Mouse (Mus musculus): ENCODE results near the gene Asns. TPM values are rescaled to one million over a fixed set of nuclear protein-coding genes. Genes with fewer than 3 reads are reported as not detected.

Asns gene
- 70.0 and 103 TPM in 2 replicates for polyA plus RNA-seq (2012; rRNA removed)
- 309 and 341 TPM in 2 replicates for polyA plus RNA-seq (2014; fragmentation: Nextera tagmentation; extraction: Ambion mirVana)

DNA sequence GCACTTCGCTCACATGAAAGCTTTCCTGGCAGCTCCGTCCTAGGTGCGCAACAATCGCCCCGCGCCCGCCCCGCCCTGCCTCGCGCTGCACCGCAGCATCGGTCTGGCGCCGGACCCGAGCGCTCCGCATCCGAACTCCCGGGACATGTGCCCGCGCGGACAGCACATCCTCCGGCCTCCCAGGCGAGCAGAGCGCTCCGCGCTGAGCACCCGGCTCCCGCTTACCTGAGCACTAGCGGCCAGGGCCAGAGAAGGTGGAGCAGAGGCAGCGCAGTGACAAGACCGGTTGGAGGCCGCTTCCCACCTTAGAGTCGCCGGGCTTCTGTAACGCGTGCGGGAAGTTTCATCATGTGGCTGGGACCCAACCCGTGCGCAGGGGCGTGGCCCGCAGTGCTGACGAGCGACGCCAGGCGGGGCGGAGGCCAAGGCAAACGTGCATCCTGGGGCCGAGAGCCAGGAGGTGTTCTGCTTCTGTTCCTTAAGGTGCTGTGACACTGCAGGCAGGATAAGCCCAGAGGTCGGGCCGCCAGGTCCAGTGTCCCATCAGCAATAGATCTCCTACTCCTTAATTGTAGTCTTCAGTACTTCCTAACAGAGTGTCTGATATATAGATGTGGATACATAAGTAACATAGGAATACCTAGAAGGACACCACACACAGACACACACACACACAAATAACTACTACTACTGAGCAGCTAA is at the start of gene Asns:
Gene Asns, minus strand, starts transcription at position 371 of the 702 bp plus-strand sequence.
- TF ChIP-seq CTCF (IDR thresholded peaks at IDR 0.05; ENCODE audit: low read depth) (peak; percentile 74), EP300 (IDR thresholded peaks at IDR 0.05; ENCODE audit: low read depth) (0 out of 2 replicates have a peak, but pooled peaks have one; percentile 36)

DNA sequence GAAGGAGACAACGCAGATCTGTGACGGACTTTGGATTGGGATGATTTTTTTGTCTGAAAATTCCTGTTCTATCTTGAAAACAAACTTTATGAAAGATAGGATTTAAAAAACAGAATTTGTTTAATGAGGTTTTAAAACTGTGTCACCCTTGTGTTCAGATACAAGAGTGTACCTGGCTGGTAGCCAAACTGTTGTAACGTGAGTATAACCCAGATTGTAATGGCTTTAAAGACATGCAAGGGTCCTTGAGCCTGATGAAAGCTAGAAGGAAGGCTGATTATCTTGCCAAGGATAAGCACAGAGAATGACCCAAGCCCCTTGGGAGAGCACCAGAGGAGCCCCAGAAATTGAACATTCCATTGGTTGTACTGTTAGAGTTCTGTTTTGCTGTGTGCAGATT is 48.7 kb upstream of the Asns start:
- Histone ChIP-seq H3K4me2 (ENCODE audit: low read depth) (no peak overlapping the region), H3K36me3 (replicated peaks; ENCODE audit: control insufficient read depth, insufficient read depth, low read depth) (no peaks in the 10 kb centered on the region), H3K9ac (replicated peaks) (no peak overlapping the region), H3K9me3 (ENCODE audit: control insufficient read depth, low read length) (no peaks in the 10 kb centered on the region), H3K4me1 (replicated peaks; ENCODE audit: control insufficient read depth in 2 of 2, insufficient read depth in 2 of 2, low read length in 1 of 2) (peaks cover 0 to 2% of the 10 kb centered on the region in 2 experiments; a peak in 1 of 4 replicates), H3K27me3 (ENCODE audit: control insufficient read depth, insufficient read depth, low read length) (no peaks in the 10 kb centered on the region), H3K4me3 (ENCODE audit: insufficient read depth in 1 of 2, low read depth in 2 of 2, low read length in 2 of 2) (no peak overlapping the region), H3K27ac (no peak overlapping the region)
- TF ChIP-seq CTCF (IDR thresholded peaks at IDR 0.05; ENCODE audit: low read depth) = no peak
- no peak for TF ChIP-seq EP300 (IDR thresholded peaks at IDR 0.05; ENCODE audit: low read depth)
- DNase-seq (ENCODE audit: low read depth in 3 of 3, low spot score in 3 of 3) (no peak), ATAC-seq (ENCODE audit: insufficient read depth) (no peak)
- WGBS (ENCODE audit: insufficient replicate concordance) = 77% methylated on average over 3 of the region's 3 CpGs

More for the DNA sequence above, at the start of gene Asns:
- ATAC-seq (ENCODE audit: insufficient read depth) (peak; percentile 87), DNase-seq (ENCODE audit: low read depth in 3 of 3, low spot score in 3 of 3) (peak; percentile 83 to 86 (median 85))
- peak within 1 kb of the TSS; percentile 65 for H3K27ac ChIP-seq
- H3K9me3 ChIP-seq (ENCODE audit: control insufficient read depth, low read length) = no peaks in the 10 kb centered on the region
- peaks cover 4% of the 10 kb centered on the region for H3K36me3 ChIP-seq (replicated peaks; ENCODE audit: control insufficient read depth, insufficient read depth, low read depth)
- no peaks in the 10 kb centered on the region for H3K27me3 ChIP-seq (ENCODE audit: control insufficient read depth, insufficient read depth, low read length)
- H3K4me1 ChIP-seq (replicated peaks; ENCODE audit: control insufficient read depth in 2 of 2, insufficient read depth in 2 of 2, low read length in 1 of 2) = peaks cover 51 to 57% of the 10 kb centered on the region in 2 experiments
- peak within 1 kb of the TSS; percentile 92 for H3K9ac ChIP-seq (replicated peaks)
- H3K4me2 ChIP-seq (ENCODE audit: low read depth) = peak within 1 kb of the TSS; percentile 68
- H3K4me3 ChIP-seq (ENCODE audit: insufficient read depth in 1 of 2, low read depth in 2 of 2, low read length in 2 of 2) = peak within 1 kb of the TSS; percentile 82 to 97
- WGBS (ENCODE audit: insufficient replicate concordance) = under 1% methylated on average over 51 of the region's 51 CpGs

DNA sequence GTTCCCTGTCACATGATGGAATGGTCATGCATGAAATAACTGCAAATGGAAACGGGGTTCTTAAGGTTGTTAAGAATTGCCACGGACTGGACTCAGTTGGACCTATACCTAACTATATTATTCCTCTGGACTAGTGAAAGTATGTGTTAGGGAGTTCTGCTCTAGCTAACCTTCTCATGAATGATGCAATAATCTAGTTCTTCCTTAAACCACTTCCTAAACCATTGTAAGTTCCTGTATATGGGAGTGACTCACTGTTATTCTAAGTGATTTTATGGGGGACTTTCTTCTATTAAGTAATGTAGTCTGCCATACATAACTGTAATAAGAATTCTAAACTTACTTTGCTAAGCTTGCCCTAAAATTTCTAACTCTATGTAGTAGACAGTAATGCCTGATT is 44.8 kb upstream of the Asns start:
- 74% methylated on average over 2 of the region's 2 CpGs for WGBS (ENCODE audit: insufficient replicate concordance)
- H3K9me3 ChIP-seq (ENCODE audit: control insufficient read depth, low read length) = no peaks in the 10 kb centered on the region
- H3K27me3 ChIP-seq (ENCODE audit: control insufficient read depth, insufficient read depth, low read length) = no peaks in the 10 kb centered on the region
- no peak for TF ChIP-seq CTCF (IDR thresholded peaks at IDR 0.05; ENCODE audit: low read depth)
- no peak for TF ChIP-seq EP300 (IDR thresholded peaks at IDR 0.05; ENCODE audit: low read depth)
- H3K9ac ChIP-seq (replicated peaks) = no peak overlapping the region
- H3K27ac ChIP-seq = no peak overlapping the region
- ATAC-seq (ENCODE audit: insufficient read depth) (no peak), DNase-seq (ENCODE audit: low read depth in 3 of 3, low spot score in 3 of 3) (no peak)
- no peaks in the 10 kb centered on the region for H3K36me3 ChIP-seq (replicated peaks; ENCODE audit: control insufficient read depth, insufficient read depth, low read depth)
- peaks cover 3 to 4% of the 10 kb centered on the region in 2 experiments; a peak in 3 of 4 replicates for H3K4me1 ChIP-seq (replicated peaks; ENCODE audit: control insufficient read depth in 2 of 2, insufficient read depth in 2 of 2, low read length in 1 of 2)
- H3K4me2 ChIP-seq (ENCODE audit: low read depth) = no peak overlapping the region
- H3K4me3 ChIP-seq (ENCODE audit: insufficient read depth in 1 of 2, low read depth in 2 of 2, low read length in 2 of 2) = no peak overlapping the region

DNA sequence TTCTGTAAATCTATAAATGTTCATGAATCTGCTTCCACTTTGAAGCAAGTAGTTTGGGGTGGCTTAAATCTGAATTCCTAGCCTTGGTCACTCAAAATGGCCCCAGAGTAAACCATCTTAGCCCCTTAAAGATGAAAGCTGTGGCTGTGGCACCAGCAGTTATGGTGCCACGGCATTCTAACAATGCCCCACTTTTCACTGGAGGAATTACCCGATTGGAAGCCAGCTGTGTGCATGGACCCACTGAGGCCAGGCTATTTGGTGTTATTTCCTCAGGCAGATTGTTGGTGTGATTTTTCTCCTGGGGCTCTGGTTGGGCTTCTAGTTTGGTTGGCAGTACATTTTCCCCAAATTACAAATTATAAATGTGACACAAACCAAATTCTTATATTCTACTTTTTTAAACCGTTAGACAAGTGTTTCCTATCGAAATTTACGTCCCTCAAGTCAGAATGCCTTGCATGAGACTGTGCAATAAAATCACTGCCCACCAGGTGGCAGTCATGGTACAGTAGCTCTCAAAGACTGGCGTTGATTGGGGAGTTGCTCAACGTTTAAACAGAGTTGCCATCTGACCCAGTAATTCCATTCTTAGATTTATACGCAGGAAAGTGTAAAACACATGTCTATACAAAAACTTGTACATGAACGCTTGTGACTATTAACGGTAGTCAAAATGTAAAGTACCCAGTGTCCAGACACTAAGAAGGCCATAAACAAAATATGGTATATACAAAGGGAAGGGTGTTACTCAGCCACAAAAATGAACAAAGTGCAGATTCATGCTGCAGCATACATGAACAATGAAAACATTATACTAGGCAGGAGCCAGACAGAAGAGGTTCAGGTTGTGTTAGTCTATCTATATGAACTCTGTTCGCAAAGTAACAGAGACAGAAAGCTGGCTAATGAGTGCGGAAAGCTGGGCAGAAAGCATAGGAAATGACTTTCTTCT is 40.0 kb upstream of the Asns start:
- H3K9me3 ChIP-seq (ENCODE audit: control insufficient read depth, low read length) = no peaks in the 10 kb centered on the region
- H3K27ac ChIP-seq = no peak overlapping the region
- peak; percentile 60; the same call in 1 of the 2 replicates for ATAC-seq (ENCODE audit: insufficient read depth)
- no peak overlapping the region; the same call in 1 of the 2 replicates for H3K4me2 ChIP-seq (ENCODE audit: low read depth)
- no peaks in the 10 kb centered on the region for H3K27me3 ChIP-seq (ENCODE audit: control insufficient read depth, insufficient read depth, low read length)
- TF ChIP-seq EP300 (IDR thresholded peaks at IDR 0.05; ENCODE audit: low read depth) = 0 out of 2 replicates have a peak, but pooled peaks have one; percentile 20
- peak; percentile 92 for TF ChIP-seq CTCF (IDR thresholded peaks at IDR 0.05; ENCODE audit: low read depth)
- 29% methylated on average over 12 of the region's 12 CpGs for WGBS (ENCODE audit: insufficient replicate concordance)
- DNase-seq (ENCODE audit: low read depth in 3 of 3, low spot score in 3 of 3) = peak; percentile 66 to 81 (median 75)
- H3K36me3 ChIP-seq (replicated peaks; ENCODE audit: control insufficient read depth, insufficient read depth, low read depth) = no peaks in the 10 kb centered on the region
- no peak overlapping the region for H3K9ac ChIP-seq (replicated peaks)
- peaks cover 3 to 14% of the 10 kb centered on the region in 2 experiments; a peak in 3 of 4 replicates for H3K4me1 ChIP-seq (replicated peaks; ENCODE audit: control insufficient read depth in 2 of 2, insufficient read depth in 2 of 2, low read length in 1 of 2)
- no peak overlapping the region for H3K4me3 ChIP-seq (ENCODE audit: insufficient read depth in 1 of 2, low read depth in 2 of 2, low read length in 2 of 2)

Data from liver, embryonic 14.5 days (tissue).